Mouse (Mus musculus): ENCODE results near the gene Hbs1l.

DNA sequence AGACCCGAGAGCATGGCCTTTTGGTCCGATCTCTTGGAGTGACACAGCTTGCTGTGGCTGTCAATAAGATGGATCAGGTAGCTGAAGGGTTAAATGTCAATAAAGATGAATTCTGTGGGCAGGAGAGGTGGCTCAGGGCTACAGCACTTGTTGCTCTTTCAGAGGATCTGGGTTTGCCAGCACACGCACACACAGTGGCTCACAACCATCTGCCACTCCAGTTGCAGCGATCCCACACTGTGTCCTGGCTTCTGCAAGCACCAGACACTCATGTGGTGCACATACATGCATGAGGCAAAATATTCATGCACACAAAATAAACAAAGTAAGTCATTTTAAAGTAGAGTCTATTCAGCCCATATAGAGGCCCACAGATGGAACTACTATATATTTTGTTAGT is 51.6 kb downstream of the Hbs1l start:
- no peak for TF ChIP-seq CTCF (IDR thresholded peaks at IDR 0.05; ENCODE audit: low read depth)
- TF ChIP-seq EP300 (optimal IDR thresholded peaks at IDR 0.05): no peak
